Mouse (Mus musculus) limb, embryonic 12.5 days (tissue): ENCODE data around the gene Ttc7. TPM values are rescaled to one million over a fixed set of nuclear protein-coding genes. Genes with fewer than 3 reads are reported as not detected.
A peak's percentile ranks its signal among the peaks of the same experiment; 100 is the strongest.

Experiments
- ATAC-seq: fragments of 200-750 bp; cut with Nextera tagmentation; 2 replicates; pipeline ENCODE4 v1.8.0; 2017; ENCODE audit warnings: low read depth, moderate TSS enrichment; ENCODE audit not compliant: insufficient number of reproducible peaks, insufficient read depth, low FRiP score, low TSS enrichment
- H3K27ac ChIP-seq: fragments of 300-500 bp; sonication (generic); 2 replicates; pipeline ENCODE4 v1.5.1; 2016; ENCODE audit warnings: mild to moderate bottlenecking, moderate library complexity
- H3K27me3 ChIP-seq: fragments of 300-500 bp; sonication (generic); 2 replicates; pipeline ENCODE4 v1.6.1; 2016; ENCODE audit warnings: mild to moderate bottlenecking, moderate library complexity
- H3K36me3 ChIP-seq: fragments of 300-500 bp; sonication (generic); 2 replicates; pipeline ENCODE4 v1.6.1; 2016; ENCODE audit warnings: mild to moderate bottlenecking, moderate library complexity
- H3K4me1 ChIP-seq: fragments of 300-500 bp; sonication (generic); replicated peaks from 2 replicates; pipeline ENCODE4 v1.6.1; 2016
- H3K4me2 ChIP-seq: fragments of 300-500 bp; sonication (generic); 2 replicates; pipeline ENCODE4 v1.6.1; 2016; ENCODE audit warnings: mild to moderate bottlenecking, moderate library complexity
- H3K4me3 ChIP-seq: fragments of 300-500 bp; sonication (generic); replicated peaks from 2 replicates; pipeline ENCODE4 v1.5.1; 2016; ENCODE audit warnings: mild to moderate bottlenecking
- H3K9ac ChIP-seq: fragments of 300-500 bp; sonication (generic); replicated peaks from 2 replicates; pipeline ENCODE4 v1.6.1; 2016; ENCODE audit warnings: mild to moderate bottlenecking, moderate library complexity
- H3K9me3 ChIP-seq: fragments of 300-500 bp; sonication (generic); 2 replicates; pipeline ENCODE4 v1.6.1; 2016; ENCODE audit warnings: mild to moderate bottlenecking, moderate library complexity
- WGBS: fragments of 180-500 bp; shearing (Covaris S2); methylation state at CpG from one replicate; pipeline ENCODE4 v1.1.7; 2016; 5-methylcytosine and 5-hydroxymethylcytosine counted together
- polyA plus RNA-seq: library from polyadenylated mRNA; unstranded; fragments of >200 nt; fragmentation: Nextera tagmentation; extraction: Ambion mirVana; gene quantifications from 2 replicates; pipeline ENCODE4 v1.2.1, GENCODE M21; 2016

The Ttc7 gene
- polyA plus RNA-seq, 1 experiment from 2014 or later, result 4.9 TPM

GRCm38 (mm10) chr17:87265792-87266186, 16.9 kb upstream of the Ttc7 start, which contains the start of gene Mcfd2:
Gene Mcfd2 (minus strand): TSS chr17:87265935.
- under 1% methylated on average over 41 of the region's 41 CpGs for WGBS
- ATAC-seq, result peak; percentile 89
- peak within 1 kb of the TSS; percentile 79 for H3K27ac ChIP-seq

DNA sequence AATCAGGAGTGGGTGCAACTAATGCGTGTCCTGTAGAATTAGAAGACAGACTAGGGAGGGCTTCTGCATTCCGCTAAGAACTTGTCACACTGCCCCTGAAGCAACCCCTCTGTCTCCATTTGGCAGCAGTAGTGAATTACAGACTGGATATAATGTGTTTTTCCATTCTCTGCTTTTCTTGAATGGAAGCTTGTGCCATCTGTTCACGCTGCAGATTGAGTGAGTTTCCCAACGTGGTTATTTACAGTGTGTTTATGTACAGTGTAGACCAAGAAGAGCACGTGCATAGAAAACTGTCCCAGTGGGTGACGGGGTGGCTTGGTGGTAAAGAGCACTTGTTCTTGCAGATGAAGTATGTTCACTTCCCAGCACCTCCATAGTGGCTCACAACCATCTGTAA, 13.2 kb upstream of the Ttc7 start:
- WGBS, result 84% methylated on average over 6 of the region's 6 CpGs
- H3K9me3 ChIP-seq, result no peaks in the 10 kb centered on the region

More at GRCm38 (mm10) chr17:87265792-87266186, 16.9 kb upstream of the Ttc7 start, which contains the start of gene Mcfd2:
- H3K4me1 ChIP-seq, result peaks cover 12% of the 10 kb centered on the region
- H3K9ac ChIP-seq, result peak within 1 kb of the TSS; percentile 91
- H3K36me3 ChIP-seq, result peaks cover 34% of the 10 kb centered on the region
- H3K4me3 ChIP-seq, result peak within 1 kb of the TSS; percentile 89
- peak within 1 kb of the TSS; percentile 79 for H3K4me2 ChIP-seq
- H3K27me3 ChIP-seq, result no peaks in the 10 kb centered on the region
- H3K9me3 ChIP-seq, result peaks cover 10% of the 10 kb centered on the region; the same call in 1 of the 2 replicates

DNA sequence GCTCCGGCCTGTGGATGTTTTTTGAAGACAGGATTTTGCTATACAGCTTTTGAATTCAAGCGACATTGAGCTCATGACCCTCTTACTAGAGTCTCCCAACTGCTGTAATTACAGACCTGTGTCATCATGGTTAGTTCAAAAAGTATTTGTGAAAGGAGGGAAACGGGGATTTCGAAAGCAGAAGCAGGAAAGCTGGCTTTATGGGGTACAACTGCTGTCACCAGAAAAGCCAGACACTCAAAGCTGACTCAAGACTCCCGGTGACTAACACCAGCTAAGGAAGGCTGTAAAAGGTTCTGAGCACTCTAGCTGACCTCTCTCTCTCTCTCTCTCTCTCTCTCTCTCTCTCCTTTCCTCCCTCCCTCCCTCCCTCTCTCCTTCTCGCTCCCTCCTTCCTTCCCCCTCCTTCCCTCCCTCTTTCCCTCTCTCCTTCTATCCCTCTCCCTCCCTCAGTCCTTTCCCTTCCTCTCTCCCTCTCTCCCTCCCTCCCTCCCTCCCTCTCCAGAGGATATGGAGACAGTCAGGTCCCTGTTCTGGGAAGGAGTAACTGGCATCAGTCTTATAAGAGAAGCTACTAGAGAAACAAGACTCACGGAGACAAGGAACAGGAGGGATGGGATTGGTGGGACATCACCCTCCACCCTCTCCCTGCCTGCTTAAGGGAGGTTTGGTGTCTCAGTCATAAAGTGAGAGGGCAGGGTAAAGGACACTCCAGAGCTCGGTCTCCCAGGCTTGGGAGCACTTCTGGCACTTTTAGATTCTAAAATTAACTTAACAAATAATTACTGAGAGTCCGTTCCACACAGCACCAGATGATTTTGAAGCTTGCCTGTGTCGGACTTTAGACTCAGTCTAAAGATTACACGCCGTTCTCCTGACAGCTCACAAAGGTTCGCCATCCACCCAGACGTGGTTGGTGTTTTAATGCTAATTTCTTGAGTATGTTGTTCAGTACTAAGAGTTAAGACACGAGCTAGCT, 7.0 kb upstream of the Ttc7 start:
- Histone ChIP-seq H3K4me1 (no peaks in the 10 kb centered on the region), H3K27me3 (peaks cover 5% of the 10 kb centered on the region; the same call in 1 of the 2 replicates), H3K36me3 (no peaks in the 10 kb centered on the region), H3K4me2 (no peak overlapping the region), H3K9ac (no peak overlapping the region), H3K27ac (no peak overlapping the region), H3K9me3 (no peaks in the 10 kb centered on the region), H3K4me3 (no peak overlapping the region)
- 52% methylated on average over 15 of the region's 15 CpGs for WGBS
- no peak for ATAC-seq

More for the DNA sequence above, 13.2 kb upstream of the Ttc7 start:
- ATAC-seq, result no peak
- Histone ChIP-seq H3K4me1 (peaks cover 8% of the 10 kb centered on the region), H3K4me2 (no peak overlapping the region), H3K36me3 (no peaks in the 10 kb centered on the region), H3K27ac (no peak overlapping the region), H3K27me3 (no peaks in the 10 kb centered on the region), H3K9ac (no peak overlapping the region), H3K4me3 (no peak overlapping the region)

GRCm38 (mm10) chr17:87282007-87282705, 530 bp upstream of the Ttc7 start:
- Histone ChIP-seq H3K36me3 (no peaks in the 10 kb centered on the region), H3K4me2 (peak overlapping the region; percentile 99), H3K4me1 (peaks cover 32% of the 10 kb centered on the region), H3K27ac (peak overlapping the region; percentile 92), H3K4me3 (peak overlapping the region; percentile 72), H3K9me3 (no peaks in the 10 kb centered on the region), H3K27me3 (peaks cover 47% of the 10 kb centered on the region), H3K9ac (peak overlapping the region; percentile 84)
- ATAC-seq, result peak; percentile 75
- WGBS, result under 1% methylated on average over 44 of the region's 44 CpGs

DNA sequence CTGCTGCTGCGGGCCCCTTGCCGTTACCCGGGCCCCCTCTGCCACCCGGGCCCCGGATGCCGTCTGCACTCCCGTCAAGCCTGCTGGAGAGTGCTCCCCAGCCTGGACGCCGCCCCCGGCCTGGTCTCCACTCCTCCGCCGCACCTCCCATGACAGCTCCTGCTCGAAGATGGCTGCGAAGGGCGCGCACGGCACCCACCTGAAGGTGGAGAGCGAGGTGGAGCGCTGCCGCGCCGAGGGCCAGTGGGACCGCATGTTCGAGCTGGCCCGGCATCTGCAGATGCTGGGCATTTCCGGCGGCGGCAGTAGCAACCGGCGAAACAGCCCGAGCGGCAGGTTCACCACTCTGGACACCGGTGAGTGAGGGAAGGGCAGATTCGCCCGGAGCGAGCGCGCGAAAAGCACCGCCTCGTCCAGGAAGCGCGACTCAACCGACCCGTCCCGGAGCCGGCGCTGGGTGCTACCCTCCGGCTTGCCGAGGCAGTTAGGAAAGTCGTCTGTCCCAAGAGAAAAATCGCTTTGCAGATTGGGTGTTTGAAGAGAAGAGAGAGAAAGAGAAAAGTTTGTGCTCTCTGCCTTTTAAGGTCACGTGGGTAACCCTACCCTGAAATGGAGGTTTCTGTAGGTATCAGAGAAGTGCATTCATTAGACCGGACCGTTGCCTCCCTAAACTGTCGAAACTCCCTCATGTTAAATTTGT, 519 bp downstream of the Ttc7 start:
- WGBS, result under 1% methylated on average over 56 of the region's 56 CpGs
- Histone ChIP-seq H3K4me2 (peak overlapping the region; percentile 99), H3K27ac (peak overlapping the region; percentile 92), H3K9me3 (no peaks in the 10 kb centered on the region), H3K36me3 (no peaks in the 10 kb centered on the region), H3K27me3 (peaks cover 55% of the 10 kb centered on the region), H3K4me1 (peaks cover 33% of the 10 kb centered on the region), H3K9ac (peak overlapping the region; percentile 84), H3K4me3 (peak overlapping the region; percentile 72)
- peak; percentile 53 for ATAC-seq

DNA sequence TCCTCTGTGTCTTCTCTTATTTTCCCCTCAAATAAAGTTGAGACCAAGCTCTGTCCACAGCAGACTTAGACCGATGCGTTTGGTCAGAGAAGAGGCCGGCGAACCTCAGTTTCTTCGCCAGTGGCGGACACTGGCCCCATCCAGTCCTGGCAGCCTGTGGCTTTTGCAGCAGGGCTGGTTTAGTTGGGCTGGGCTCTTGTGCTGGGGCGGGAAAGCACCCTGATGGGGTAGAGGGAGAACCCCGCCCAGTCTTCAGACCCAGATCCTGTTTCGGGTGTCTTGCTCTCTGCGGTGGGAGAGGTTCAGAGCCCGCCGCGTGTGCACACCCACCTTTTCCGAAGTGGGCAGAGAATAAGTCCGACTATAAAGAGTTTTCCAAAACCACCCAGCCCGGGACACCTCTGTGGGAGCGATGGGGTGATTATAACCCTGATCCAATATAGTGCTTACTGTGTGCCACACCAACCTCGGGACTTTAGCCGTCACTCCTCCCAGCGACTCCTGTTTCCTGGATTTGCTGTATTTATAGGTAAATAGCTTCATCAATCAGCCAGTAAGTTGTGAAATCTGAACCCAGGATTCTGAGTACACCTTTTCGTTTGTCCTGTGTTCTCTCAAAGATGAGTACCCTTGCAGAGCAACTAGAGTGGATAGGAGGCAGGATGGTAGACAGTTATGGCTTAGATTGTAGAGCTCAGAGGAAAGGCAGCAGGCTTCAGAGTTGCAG, 1.2 kb downstream of the Ttc7 start:
- H3K4me3 ChIP-seq, result peak overlapping the region; percentile 72
- no peaks in the 10 kb centered on the region for H3K9me3 ChIP-seq
- WGBS, result 4% methylated on average over 21 of the region's 21 CpGs
- peaks cover 33% of the 10 kb centered on the region for H3K4me1 ChIP-seq
- H3K36me3 ChIP-seq, result no peaks in the 10 kb centered on the region
- H3K4me2 ChIP-seq, result peak overlapping the region; percentile 99
- H3K27me3 ChIP-seq, result peaks cover 61% of the 10 kb centered on the region
- no peak overlapping the region for H3K27ac ChIP-seq
- H3K9ac ChIP-seq, result no peak overlapping the region
- ATAC-seq, result no peak

GRCm38 (mm10) chr17:87284482-87285040, 1.9 kb downstream of the Ttc7 start:
- no peak overlapping the region for H3K4me3 ChIP-seq
- 59% methylated on average over 7 of the region's 7 CpGs for WGBS

GRCm38 (mm10) chr17:87285731-87286465, 3.2 kb downstream of the Ttc7 start:
- 77% methylated on average over 23 of the region's 23 CpGs for WGBS
- no peak for ATAC-seq
- Histone ChIP-seq H3K4me1 (peaks cover 33% of the 10 kb centered on the region), H3K27ac (no peak overlapping the region), H3K9me3 (no peaks in the 10 kb centered on the region), H3K36me3 (no peaks in the 10 kb centered on the region), H3K4me2 (no peak overlapping the region), H3K9ac (no peak overlapping the region), H3K4me3 (no peak overlapping the region), H3K27me3 (peaks cover 59% of the 10 kb centered on the region)

More at GRCm38 (mm10) chr17:87284482-87285040, 1.9 kb downstream of the Ttc7 start:
- Histone ChIP-seq H3K4me1 (peaks cover 33% of the 10 kb centered on the region), H3K36me3 (no peaks in the 10 kb centered on the region), H3K27me3 (peaks cover 66% of the 10 kb centered on the region), H3K9me3 (no peaks in the 10 kb centered on the region), H3K9ac (no peak overlapping the region), H3K4me2 (peak overlapping the region; percentile 99), H3K27ac (no peak overlapping the region)
- ATAC-seq, result no peak

GRCm38 (mm10) chr17:87286481-87287143, 3.9 kb downstream of the Ttc7 start:
- WGBS, result 66% methylated on average over 8 of the region's 8 CpGs
- Histone ChIP-seq H3K4me3 (no peak overlapping the region), H3K27ac (no peak overlapping the region), H3K36me3 (no peaks in the 10 kb centered on the region), H3K4me2 (no peak overlapping the region), H3K27me3 (peaks cover 56% of the 10 kb centered on the region), H3K9ac (no peak overlapping the region), H3K4me1 (peaks cover 27% of the 10 kb centered on the region), H3K9me3 (no peaks in the 10 kb centered on the region)
- ATAC-seq, result no peak
